Mouse (Mus musculus): Measurements from ENCODE around the gene Pdzph1. TPM values are rescaled to one million over a fixed set of nuclear protein-coding genes. Genes with fewer than 3 reads are reported as not detected.

Gene Pdzph1
- polyA plus RNA-seq, 1 experiment from 2014 or later: not detected

GRCm38 (mm10) chr17:58919061-58919460 lies 72.1 kb downstream of the Pdzph1 start:
- Histone ChIP-seq H3K4me1 (no peaks in the 10 kb centered on the region), H3K9me3 (no peaks in the 10 kb centered on the region), H3K27ac (no peak overlapping the region), H3K9ac (no peak overlapping the region), H3K4me3 (replicated peaks) (no peak overlapping the region), H3K27me3 (replicated peaks) (no peaks in the 10 kb centered on the region), H3K4me2 (0 out of 2 replicates have a peak overlapping the region, but pooled peaks have one; percentile 21), H3K36me3 (no peaks in the 10 kb centered on the region)
- ATAC-seq (ENCODE audit: insufficient read depth, low FRiP score, low read depth): peak; percentile 43; the same call in 1 of the 2 replicates
- 10% methylated on average over 8 of the region's 8 CpGs for WGBS

GRCm38 (mm10) chr17:58918539-58918938 lies 72.6 kb downstream of the Pdzph1 start:
- WGBS: 80% methylated on average over 3 of the region's 3 CpGs
- Histone ChIP-seq H3K27me3 (replicated peaks) (no peaks in the 10 kb centered on the region), H3K4me1 (no peaks in the 10 kb centered on the region), H3K36me3 (no peaks in the 10 kb centered on the region), H3K9ac (no peak overlapping the region), H3K9me3 (no peaks in the 10 kb centered on the region), H3K4me2 (no peak overlapping the region), H3K4me3 (replicated peaks) (no peak overlapping the region), H3K27ac (no peak overlapping the region)
- no peak for ATAC-seq (ENCODE audit: insufficient read depth, low FRiP score, low read depth)

- no peak overlapping the region for H3K4me2 ChIP-seq
- ATAC-seq (ENCODE audit: insufficient read depth, low FRiP score, low read depth): no peak
- no peak overlapping the region for H3K27ac ChIP-seq
- 65% methylated on average over 7 of the region's 7 CpGs for WGBS
- no peaks in the 10 kb centered on the region for H3K27me3 ChIP-seq (replicated peaks)
- H3K4me1 ChIP-seq: no peaks in the 10 kb centered on the region
- no peaks in the 10 kb centered on the region for H3K36me3 ChIP-seq
- H3K9ac ChIP-seq: no peak overlapping the region
- H3K9me3 ChIP-seq: no peaks in the 10 kb centered on the region
- H3K4me3 ChIP-seq (replicated peaks): no peak overlapping the region
These were observed 79.6 kb downstream of the Pdzph1 start for GRCm38 (mm10) chr17:58911564-58911963.

- Histone ChIP-seq H3K9me3 (no peaks in the 10 kb centered on the region), H3K36me3 (no peaks in the 10 kb centered on the region), H3K4me1 (no peaks in the 10 kb centered on the region), H3K27ac (no peak overlapping the region), H3K4me2 (no peak overlapping the region), H3K27me3 (replicated peaks) (no peaks in the 10 kb centered on the region), H3K4me3 (replicated peaks) (no peak overlapping the region), H3K9ac (no peak overlapping the region)
- 34% methylated on average over 8 of the region's 8 CpGs for WGBS
- no peak for ATAC-seq (ENCODE audit: insufficient read depth, low FRiP score, low read depth)
These were observed 82.0 kb downstream of the Pdzph1 start for GRCm38 (mm10) chr17:58909061-58909661.

GRCm38 (mm10) chr17:58906001-58906400 lies 85.2 kb downstream of the Pdzph1 start:
- no peak overlapping the region for H3K4me3 ChIP-seq (replicated peaks)
- no peaks in the 10 kb centered on the region for H3K36me3 ChIP-seq
- no peaks in the 10 kb centered on the region for H3K9me3 ChIP-seq
- no peaks in the 10 kb centered on the region for H3K4me1 ChIP-seq
- no peak overlapping the region for H3K27ac ChIP-seq
- ATAC-seq (ENCODE audit: insufficient read depth, low FRiP score, low read depth): no peak
- H3K4me2 ChIP-seq: no peak overlapping the region
- no peaks in the 10 kb centered on the region for H3K27me3 ChIP-seq (replicated peaks)
- no peak overlapping the region for H3K9ac ChIP-seq
- 74% methylated on average over 2 of the region's 2 CpGs for WGBS

GRCm38 (mm10) chr17:58891488-58892210 lies 99.5 kb downstream of the Pdzph1 start:
- WGBS: 43% methylated on average over 4 of the region's 4 CpGs
- Histone ChIP-seq H3K27ac (no peak overlapping the region), H3K4me2 (no peak overlapping the region), H3K36me3 (no peaks in the 10 kb centered on the region), H3K27me3 (replicated peaks) (no peaks in the 10 kb centered on the region), H3K4me3 (replicated peaks) (no peak overlapping the region), H3K4me1 (no peaks in the 10 kb centered on the region), H3K9me3 (no peaks in the 10 kb centered on the region), H3K9ac (no peak overlapping the region)
- ATAC-seq (ENCODE audit: insufficient read depth, low FRiP score, low read depth): no peak

GRCm38 (mm10) chr17:58889905-58890645 lies 101.1 kb downstream of the Pdzph1 start:
- Histone ChIP-seq H3K36me3 (no peaks in the 10 kb centered on the region), H3K9ac (no peak overlapping the region), H3K27ac (no peak overlapping the region), H3K27me3 (replicated peaks) (no peaks in the 10 kb centered on the region), H3K4me1 (no peaks in the 10 kb centered on the region), H3K4me3 (replicated peaks) (no peak overlapping the region), H3K4me2 (no peak overlapping the region), H3K9me3 (no peaks in the 10 kb centered on the region)
- WGBS: 67% methylated on average over 4 of the region's 4 CpGs
- ATAC-seq (ENCODE audit: insufficient read depth, low FRiP score, low read depth): no peak

- no peaks in the 10 kb centered on the region for H3K27me3 ChIP-seq (replicated peaks)
- no peak overlapping the region for H3K4me3 ChIP-seq (replicated peaks)
- 32% methylated on average over 1 of the region's 1 CpGs for WGBS
- no peak overlapping the region for H3K27ac ChIP-seq
- H3K4me2 ChIP-seq: no peak overlapping the region
- no peaks in the 10 kb centered on the region for H3K36me3 ChIP-seq
- H3K9me3 ChIP-seq: no peaks in the 10 kb centered on the region
- H3K9ac ChIP-seq: no peak overlapping the region
- no peak for ATAC-seq (ENCODE audit: insufficient read depth, low FRiP score, low read depth)
- H3K4me1 ChIP-seq: no peaks in the 10 kb centered on the region
These were observed 106.8 kb downstream of the Pdzph1 start for GRCm38 (mm10) chr17:58884393-58884792.

- no peak for ATAC-seq (ENCODE audit: insufficient read depth, low FRiP score, low read depth)
- no peaks in the 10 kb centered on the region for H3K9me3 ChIP-seq
- no peak overlapping the region for H3K9ac ChIP-seq
- no peaks in the 10 kb centered on the region for H3K4me1 ChIP-seq
- no peak overlapping the region for H3K4me2 ChIP-seq
- no peaks in the 10 kb centered on the region for H3K36me3 ChIP-seq
- no peaks in the 10 kb centered on the region for H3K27me3 ChIP-seq (replicated peaks)
- no peak overlapping the region for H3K4me3 ChIP-seq (replicated peaks)
- 67% methylated on average over 1 of the region's 1 CpGs for WGBS
- no peak overlapping the region for H3K27ac ChIP-seq
These were observed 117.8 kb downstream of the Pdzph1 start for GRCm38 (mm10) chr17:58873356-58873755.

- H3K36me3 ChIP-seq: no peaks in the 10 kb centered on the region
- no peak overlapping the region for H3K4me2 ChIP-seq
- H3K27me3 ChIP-seq (replicated peaks): no peaks in the 10 kb centered on the region
- H3K27ac ChIP-seq: no peak overlapping the region
- no peaks in the 10 kb centered on the region for H3K4me1 ChIP-seq
- no peak overlapping the region for H3K4me3 ChIP-seq (replicated peaks)
- H3K9me3 ChIP-seq: no peaks in the 10 kb centered on the region
- no peak for ATAC-seq (ENCODE audit: insufficient read depth, low FRiP score, low read depth)
- H3K9ac ChIP-seq: no peak overlapping the region
These were observed 120.4 kb downstream of the Pdzph1 start for GRCm38 (mm10) chr17:58870795-58871194.

Measured in stomach, embryonic 15.5 days (tissue).